Mouse (Mus musculus) brain, embryonic 14.5 days (tissue): Measurements from ENCODE around the gene Ap4e1.

ENCODE experiments used
- CTCF ChIP-seq: fragments of 200-500 bp; IDR thresholded peaks from 2 replicates; pipeline ENCODE4 v1.5.1; 2012; ENCODE audit warnings: inconsistent platforms, mild to moderate bottlenecking, moderate library complexity, borderline replicate concordance; ENCODE audit not compliant: insufficient read depth, insufficient read length; ENCODE audit errors: extremely low read depth
- POLR2A ChIP-seq: fragments of 200-500 bp; IDR thresholded peaks from 2 replicates; pipeline ENCODE4 v1.6.1; 2012; ENCODE audit warnings: mild to moderate bottlenecking, inconsistent platforms, borderline replicate concordance; ENCODE audit not compliant: poor library complexity, insufficient read depth, insufficient read length, severe bottlenecking; ENCODE audit errors: extremely low read depth

GRCm38 (mm10) chr2:126994384-126995166 is 13.9 kb upstream of the Ap4e1 start:
- TF ChIP-seq POLR2A (no peak), CTCF (no peak)
